ENCODE assay signal across 10 mouse cellular contexts in the genomic region with DNA sequence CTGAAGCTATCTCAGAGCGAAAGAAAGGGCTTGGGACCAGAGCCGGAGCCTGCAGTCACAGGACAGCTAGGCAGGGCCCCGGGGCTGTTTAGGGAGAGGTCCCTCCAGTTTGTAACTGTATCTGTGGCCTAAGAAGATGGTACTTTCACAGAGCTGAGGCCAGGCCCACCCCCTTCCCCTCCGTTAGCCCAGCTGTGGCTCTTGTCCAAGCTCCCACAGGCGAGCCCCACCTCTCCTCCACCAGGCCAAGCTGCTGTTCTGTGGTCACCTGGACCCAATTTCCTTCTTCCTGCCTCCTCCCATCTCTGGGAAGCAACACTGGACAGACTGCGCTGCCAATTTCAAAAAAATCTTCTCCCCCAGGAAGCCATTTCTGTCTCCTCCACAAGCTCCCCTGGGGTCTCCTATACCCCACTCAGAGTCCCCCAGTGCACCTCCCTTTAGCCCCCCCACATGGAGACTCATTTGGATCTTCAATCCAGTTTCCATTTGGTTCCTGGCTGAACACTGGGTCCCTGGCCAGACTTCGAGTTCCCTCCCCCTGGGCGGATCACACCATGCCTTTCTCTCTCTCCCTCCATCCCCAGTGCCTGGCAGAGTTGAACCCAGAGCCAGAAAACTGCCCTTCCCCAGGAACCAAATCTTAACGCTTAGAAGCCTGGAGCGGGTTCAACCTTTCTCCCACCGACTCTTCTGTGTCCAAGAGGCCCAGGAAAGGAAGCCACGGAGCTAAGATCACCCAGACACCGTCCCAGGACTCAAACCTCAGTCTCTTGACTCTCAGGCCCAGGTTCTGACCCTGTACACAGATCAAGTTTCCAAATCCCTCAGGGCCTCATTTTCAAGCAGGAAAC. TPM values are rescaled to one million over a fixed set of nuclear protein-coding genes. Genes with fewer than 3 reads are reported as not detected.
DNase-seq lines count a peak whose midpoint lies in the region; ATAC-seq and TF ChIP-seq lines count a peak whose summit lies in the region.
"Had no signal": no experiment of that assay in that cellular context is flagged by ENCODE, and none has a peak within 500 bp of the region (broad histone marks: within the 10 kb centered on the region; RNA-seq: fewer than 3 reads in every experiment).

No protein-coding gene starts in this region.

- H3K4me2 ChIP-seq in heart, embryonic 14.5 days (ENCODE audit: low read length), result no peak overlapping the region
- H3K4me2 ChIP-seq: forebrain, embryonic 12.5 days had no signal

- 0 out of 2 replicates have a peak overlapping the region, but pooled peaks have one; percentile 34 for H3K9ac ChIP-seq in heart, embryonic 14.5 days (ENCODE audit: low read length)
- H3K9ac ChIP-seq: forebrain, embryonic 12.5 days; liver, embryonic 14.5 days had no signal

- no peaks in the 10 kb centered on the region for H3K36me3 ChIP-seq in heart, embryonic 14.5 days (ENCODE audit: control insufficient read depth, insufficient read depth, low read length)
- H3K36me3 ChIP-seq: forebrain, embryonic 12.5 days had no signal

- 66% methylated on average over 13 of the region's 13 CpGs for WGBS in heart, embryonic 14.5 days
- WGBS in olfactory bulb, adult 2 months, result 71% methylated on average over 13 of the region's 13 CpGs

- TF ChIP-seq POLR2A in cortical plate, adult 2 months (IDR thresholded peaks at IDR 0.05; ENCODE audit: extremely low read depth, insufficient read depth, low read length), result no peak
- TF ChIP-seq POLR2A in olfactory bulb, adult 2 months (IDR thresholded peaks at IDR 0.05; ENCODE audit: insufficient read depth, low read depth, low read length), result no peak

- H3K9me3 ChIP-seq in heart, embryonic 14.5 days (ENCODE audit: control insufficient read depth, low read length), result no peaks in the 10 kb centered on the region
- H3K9me3 ChIP-seq: forebrain, embryonic 12.5 days had no signal

- H3K27me3 ChIP-seq in heart, embryonic 14.5 days (ENCODE audit: control insufficient read depth, insufficient read depth, low read length), result no peaks in the 10 kb centered on the region
- H3K27me3 ChIP-seq: forebrain, embryonic 12.5 days had no signal

- H3K27ac ChIP-seq in cortical plate, adult 2 months (ENCODE audit: insufficient read depth, low read length), result peak overlapping the region; percentile 80
- peak overlapping the region; percentile 18 to 58 for H3K27ac ChIP-seq in heart, embryonic 14.5 days (replicated peaks in 1 of 2; ENCODE audit: control insufficient read depth in 1 of 2, insufficient read depth in 1 of 2, low read depth in 2 of 2, low read length in 2 of 2)
- H3K27ac ChIP-seq in olfactory bulb, adult 2 months (ENCODE audit: insufficient read depth, low read depth, low read length), result peak overlapping the region; percentile 16
- H3K27ac ChIP-seq: forebrain, embryonic 12.5 days; liver, embryonic 14.5 days had no signal

- no peak for TF ChIP-seq CTCF in cortical plate, adult 2 months (IDR thresholded peaks at IDR 0.05; ENCODE audit: extremely low read depth, insufficient read depth, low read length)
- TF ChIP-seq CTCF in olfactory bulb, adult 2 months (IDR thresholded peaks at IDR 0.05; ENCODE audit: insufficient read depth, low read depth, low read length), result no peak

- DNase-seq in kidney, postnatal 10 days, result peak; percentile 19
- no peak for DNase-seq in kidney, postnatal 14 days
- no peak for DNase-seq in cerebellum, adult 8-10 months
- no peak for DNase-seq in ovary, postnatal 10 days (ENCODE audit: low spot score)
- no peak for DNase-seq in adrenal gland, postnatal 36 days

- ATAC-seq in heart, embryonic 14.5 days (ENCODE audit: insufficient number of reproducible peaks, insufficient read depth, low FRiP score, low read depth), result no peak

- H3K4me1 ChIP-seq in cortical plate, adult 2 months (ENCODE audit: control insufficient read depth, insufficient read depth, low read length), result no peaks in the 10 kb centered on the region
- peaks cover 21 to 25% of the 10 kb centered on the region in 2 experiments for H3K4me1 ChIP-seq in heart, embryonic 14.5 days (ENCODE audit: control insufficient read depth in 2 of 2, insufficient read depth in 2 of 2, low read length in 2 of 2)
- H3K4me1 ChIP-seq in olfactory bulb, adult 2 months (ENCODE audit: control insufficient read depth, insufficient read depth, low read length), result peaks cover 18% of the 10 kb centered on the region

- no peak overlapping the region for H3K4me3 ChIP-seq in cortical plate, adult 2 months (ENCODE audit: insufficient read depth, low read length)
- H3K4me3 ChIP-seq in heart, embryonic 14.5 days (ENCODE audit: control insufficient read depth in 1 of 2, insufficient read depth in 1 of 2, low read depth in 1 of 2, low read length in 2 of 2), result no peak overlapping the region
- no peak overlapping the region for H3K4me3 ChIP-seq in olfactory bulb, adult 2 months (ENCODE audit: insufficient read depth, low read depth, low read length)
- H3K4me3 ChIP-seq: forebrain, embryonic 12.5 days had no signal

RNA-seq across cellular contexts. Expression of a gene that starts 21.6 kb away (rescaled TPM):
- 14.7 and 15.6 TPM in 2 replicates for polyA plus RNA-seq in cortical plate, adult 2 months (2012; rRNA removed)
- polyA plus RNA-seq in heart, embryonic 14.5 days (2014; fragmentation: Nextera tagmentation; extraction: Ambion mirVana), result 50.7 and 68.6 TPM in 2 replicates
- not detected in 2 replicates for polyA plus RNA-seq in olfactory bulb, adult 2 months (2012; ENCODE audit: insufficient read depth, insufficient read length, low replicate concordance, missing spikeins)
- total RNA-seq in adrenal gland, postnatal 36 days (2021), result 100 to 1,000 TPM; 122 to 132 TPM

Comparison
In these comparisons a context has a peak if more than half of its experiments do, and no peak if none do; other contexts are left out.
1. H3K27ac ChIP-seq: peak in every context shown above with its lines; median percentile 80 in cortical plate, adult 2 months; 38 in heart, embryonic 14.5 days; 16 in olfactory bulb, adult 2 months.
2. RNA of a gene that starts 21.6 kb away (polyA plus RNA-seq): 50.7 to 68.6 TPM in heart, embryonic 14.5 days and 14.7 to 15.6 TPM in cortical plate, adult 2 months; not detected in olfactory bulb, adult 2 months; every median in the first group is over 10 times any median in the second.